Mouse (Mus musculus) heart, adult 2 months (tissue): Measurements from ENCODE around the gene Sumo3.

Experiments
- CTCF ChIP-seq: fragments of 200-600 bp; IDR thresholded peaks from 2 replicates; pipeline ENCODE4 v1.8.1; 2022; ENCODE audit warnings: antibody characterized with exemption, mild to moderate bottlenecking, moderate library complexity
- EP300 ChIP-seq: fragments of 200-500 bp; IDR thresholded peaks from 2 replicates; pipeline ENCODE4 v1.6.1; 2011; ENCODE audit warnings: low read depth, low read length, control low read depth; ENCODE audit not compliant: insufficient read depth

GRCm38 (mm10) chr10:77627497-77627896, 21.6 kb downstream of the Sumo3 start:
- 0 out of 2 replicates have a peak, but pooled peaks have one; percentile 100 for TF ChIP-seq CTCF
- peak; percentile 93 for TF ChIP-seq EP300
